Mouse (Mus musculus): ENCODE measurements around the gene Agl. TPM values are rescaled to one million over a fixed set of nuclear protein-coding genes. Genes with fewer than 3 reads are reported as not detected.

The Agl gene
- polyA plus RNA-seq (2015; fragmentation: Nextera tagmentation; extraction: Ambion mirVana) = 13.9 and 15.0 TPM in 2 replicates

- Histone ChIP-seq H3K9me3 (no peaks in the 10 kb centered on the region), H3K27ac (replicated peaks) (peak within 1 kb of the TSS; percentile 91), H3K4me3 (peak within 1 kb of the TSS; percentile 84), H3K4me1 (replicated peaks) (peaks cover 19% of the 10 kb centered on the region), H3K4me2 (peak within 1 kb of the TSS; percentile 80), H3K27me3 (no peaks in the 10 kb centered on the region), H3K36me3 (no peaks in the 10 kb centered on the region), H3K9ac (peak within 1 kb of the TSS; percentile 70)
- under 1% methylated on average over 56 of the region's 57 CpGs for WGBS
- peak; percentile 100 for ATAC-seq (ENCODE audit: low FRiP score, low read depth)
These were observed at the start of gene Agl for GRCm38 (mm10) chr3:116807811-116808506. Gene Agl, minus strand, starts transcription at chr3:116808166.

GRCm38 (mm10) chr3:116857611-116858010 is 49.6 kb upstream of the Agl start:
- 87% methylated on average over 6 of the region's 6 CpGs for WGBS
- Histone ChIP-seq H3K27me3 (no peaks in the 10 kb centered on the region), H3K27ac (replicated peaks) (no peak overlapping the region), H3K9ac (no peak overlapping the region), H3K4me1 (replicated peaks) (peaks cover 4% of the 10 kb centered on the region; the same call in 1 of the 2 replicates), H3K4me3 (no peak overlapping the region), H3K36me3 (no peaks in the 10 kb centered on the region), H3K4me2 (no peak overlapping the region), H3K9me3 (no peaks in the 10 kb centered on the region)
- ATAC-seq (ENCODE audit: low FRiP score, low read depth) = no peak

DNA sequence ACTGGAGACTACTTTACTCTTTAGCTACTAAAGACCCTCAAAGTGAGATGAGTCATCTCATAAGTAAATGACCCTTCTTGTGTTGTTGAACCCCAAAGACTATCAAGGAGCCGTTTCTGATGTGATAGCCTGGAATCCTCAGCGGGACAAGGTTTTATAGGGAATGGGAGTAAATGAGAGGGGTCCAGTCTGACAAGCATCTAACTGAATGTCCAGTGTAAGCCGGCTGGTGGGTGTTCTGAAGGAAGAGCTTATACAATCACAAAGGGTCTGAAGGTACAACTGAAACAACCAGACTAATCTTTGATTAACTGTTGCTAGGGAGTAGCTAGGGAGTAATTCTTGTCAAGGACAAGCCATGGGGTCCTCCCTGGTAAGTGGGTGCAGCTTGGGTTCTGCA is 44.5 kb upstream of the Agl start:
- Histone ChIP-seq H3K27me3 (no peaks in the 10 kb centered on the region), H3K9me3 (no peaks in the 10 kb centered on the region), H3K9ac (no peak overlapping the region), H3K36me3 (no peaks in the 10 kb centered on the region), H3K4me2 (no peak overlapping the region), H3K27ac (replicated peaks) (no peak overlapping the region), H3K4me1 (replicated peaks) (no peaks in the 10 kb centered on the region), H3K4me3 (no peak overlapping the region)
- 96% methylated on average over 3 of the region's 3 CpGs for WGBS
- no peak for ATAC-seq (ENCODE audit: low FRiP score, low read depth)

- Histone ChIP-seq H3K36me3 (no peaks in the 10 kb centered on the region), H3K9me3 (no peaks in the 10 kb centered on the region), H3K9ac (no peak overlapping the region), H3K4me2 (no peak overlapping the region), H3K27me3 (no peaks in the 10 kb centered on the region), H3K27ac (replicated peaks) (no peak overlapping the region), H3K4me1 (replicated peaks) (no peaks in the 10 kb centered on the region), H3K4me3 (no peak overlapping the region)
- ATAC-seq (ENCODE audit: low FRiP score, low read depth) = no peak
- WGBS = 88% methylated on average over 1 of the region's 1 CpGs
These were observed 42.4 kb upstream of the Agl start for GRCm38 (mm10) chr3:116850376-116850775.

- Histone ChIP-seq H3K4me1 (replicated peaks) (no peaks in the 10 kb centered on the region), H3K27ac (replicated peaks) (no peak overlapping the region), H3K27me3 (no peaks in the 10 kb centered on the region), H3K4me2 (no peak overlapping the region), H3K4me3 (no peak overlapping the region), H3K9me3 (no peaks in the 10 kb centered on the region), H3K36me3 (no peaks in the 10 kb centered on the region), H3K9ac (no peak overlapping the region)
- whole genome bisulfite sequencing = 82% methylated on average over 4 of the region's 4 CpGs
- ATAC-seq (ENCODE audit: low FRiP score, low read depth) = no peak
These were observed 41.0 kb upstream of the Agl start for GRCm38 (mm10) chr3:116848936-116849335.

GRCm38 (mm10) chr3:116848099-116848498 is 40.1 kb upstream of the Agl start:
- 94% methylated on average over 1 of the region's 1 CpGs for WGBS

GRCm38 (mm10) chr3:116846084-116846483 is 38.1 kb upstream of the Agl start:
- ATAC-seq (ENCODE audit: low FRiP score, low read depth) = no peak
- Histone ChIP-seq H3K4me1 (replicated peaks) (no peaks in the 10 kb centered on the region), H3K27ac (replicated peaks) (no peak overlapping the region), H3K27me3 (no peaks in the 10 kb centered on the region), H3K9ac (no peak overlapping the region), H3K36me3 (no peaks in the 10 kb centered on the region), H3K4me2 (no peak overlapping the region), H3K9me3 (no peaks in the 10 kb centered on the region), H3K4me3 (no peak overlapping the region)
- 92% methylated on average over 4 of the region's 4 CpGs for WGBS

More at GRCm38 (mm10) chr3:116848099-116848498, 40.1 kb upstream of the Agl start:
- H3K4me2 ChIP-seq = no peak overlapping the region
- H3K4me1 ChIP-seq (replicated peaks) = no peaks in the 10 kb centered on the region
- no peaks in the 10 kb centered on the region for H3K36me3 ChIP-seq
- no peak overlapping the region for H3K4me3 ChIP-seq
- no peak overlapping the region for H3K9ac ChIP-seq
- ATAC-seq (ENCODE audit: low FRiP score, low read depth) = no peak
- no peaks in the 10 kb centered on the region for H3K9me3 ChIP-seq
- H3K27ac ChIP-seq (replicated peaks) = no peak overlapping the region
- H3K27me3 ChIP-seq = no peaks in the 10 kb centered on the region

DNA sequence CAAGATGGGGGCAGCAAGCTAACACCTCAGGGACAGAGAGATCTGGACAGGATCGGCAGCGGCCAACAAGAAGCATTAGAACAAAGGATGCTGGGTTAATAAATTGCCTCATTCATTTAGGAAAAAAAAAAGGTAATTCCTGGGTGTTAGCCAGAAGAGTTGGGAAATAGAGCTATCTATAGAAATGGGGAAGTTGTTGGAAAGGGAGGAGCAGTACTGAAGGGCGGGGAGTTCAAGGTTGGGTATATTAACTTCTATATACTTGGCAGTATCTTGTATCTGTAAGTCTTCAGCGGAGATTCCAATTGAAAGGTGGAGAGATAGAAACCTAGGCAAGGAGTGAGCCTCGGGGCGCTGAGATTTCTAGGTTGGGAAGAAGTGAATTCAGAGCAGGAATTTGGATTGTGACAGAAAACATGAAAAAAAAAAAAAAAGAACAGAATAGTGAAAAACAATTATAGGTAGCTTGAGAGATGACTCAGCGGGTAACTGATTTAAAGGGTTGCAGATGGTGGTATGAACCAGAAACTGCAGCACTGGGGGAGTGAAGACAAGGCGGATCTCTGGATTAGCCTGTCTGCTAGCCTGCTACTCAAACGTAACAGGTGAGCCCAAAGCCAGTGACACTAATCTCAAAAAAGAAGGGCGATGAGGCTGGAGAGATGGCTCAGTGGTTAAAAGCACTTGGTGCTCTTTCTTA is 37.1 kb upstream of the Agl start:
- no peaks in the 10 kb centered on the region for H3K9me3 ChIP-seq
- no peak overlapping the region for H3K4me2 ChIP-seq
- no peaks in the 10 kb centered on the region for H3K36me3 ChIP-seq
- whole genome bisulfite sequencing = 90% methylated on average over 10 of the region's 10 CpGs
- no peak for ATAC-seq (ENCODE audit: low FRiP score, low read depth)
- H3K9ac ChIP-seq = no peak overlapping the region
- H3K4me3 ChIP-seq = no peak overlapping the region
- no peak overlapping the region for H3K27ac ChIP-seq (replicated peaks)
- H3K27me3 ChIP-seq = no peaks in the 10 kb centered on the region
- no peaks in the 10 kb centered on the region for H3K4me1 ChIP-seq (replicated peaks)

DNA sequence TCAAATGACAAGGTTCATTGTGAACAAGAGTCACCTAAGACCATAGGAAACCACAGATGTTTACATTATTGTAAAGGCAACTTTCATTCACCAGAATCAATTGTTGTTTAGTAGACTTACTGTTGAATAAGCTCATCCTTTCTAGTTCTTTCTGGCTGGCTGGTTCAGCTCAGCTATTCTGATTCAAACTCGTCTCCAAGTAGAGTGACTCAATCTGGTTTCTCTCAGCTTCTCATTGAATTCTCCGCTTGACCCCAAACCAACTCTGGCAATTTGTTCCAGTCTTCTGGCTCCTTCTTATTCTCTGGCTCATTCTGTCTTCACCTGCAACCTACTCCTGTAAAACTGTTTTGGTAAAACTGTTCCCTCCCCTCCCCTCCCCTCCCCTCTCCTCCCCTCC is 33.3 kb upstream of the Agl start:
- no peak overlapping the region for H3K27ac ChIP-seq (replicated peaks)
- H3K4me1 ChIP-seq (replicated peaks) = no peaks in the 10 kb centered on the region
- H3K9ac ChIP-seq = no peak overlapping the region
- no peaks in the 10 kb centered on the region for H3K36me3 ChIP-seq
- no peak overlapping the region for H3K4me3 ChIP-seq
- ATAC-seq (ENCODE audit: low FRiP score, low read depth) = no peak
- H3K27me3 ChIP-seq = no peaks in the 10 kb centered on the region
- H3K4me2 ChIP-seq = no peak overlapping the region
- no peaks in the 10 kb centered on the region for H3K9me3 ChIP-seq
- WGBS = 69% methylated on average over 2 of the region's 2 CpGs

DNA sequence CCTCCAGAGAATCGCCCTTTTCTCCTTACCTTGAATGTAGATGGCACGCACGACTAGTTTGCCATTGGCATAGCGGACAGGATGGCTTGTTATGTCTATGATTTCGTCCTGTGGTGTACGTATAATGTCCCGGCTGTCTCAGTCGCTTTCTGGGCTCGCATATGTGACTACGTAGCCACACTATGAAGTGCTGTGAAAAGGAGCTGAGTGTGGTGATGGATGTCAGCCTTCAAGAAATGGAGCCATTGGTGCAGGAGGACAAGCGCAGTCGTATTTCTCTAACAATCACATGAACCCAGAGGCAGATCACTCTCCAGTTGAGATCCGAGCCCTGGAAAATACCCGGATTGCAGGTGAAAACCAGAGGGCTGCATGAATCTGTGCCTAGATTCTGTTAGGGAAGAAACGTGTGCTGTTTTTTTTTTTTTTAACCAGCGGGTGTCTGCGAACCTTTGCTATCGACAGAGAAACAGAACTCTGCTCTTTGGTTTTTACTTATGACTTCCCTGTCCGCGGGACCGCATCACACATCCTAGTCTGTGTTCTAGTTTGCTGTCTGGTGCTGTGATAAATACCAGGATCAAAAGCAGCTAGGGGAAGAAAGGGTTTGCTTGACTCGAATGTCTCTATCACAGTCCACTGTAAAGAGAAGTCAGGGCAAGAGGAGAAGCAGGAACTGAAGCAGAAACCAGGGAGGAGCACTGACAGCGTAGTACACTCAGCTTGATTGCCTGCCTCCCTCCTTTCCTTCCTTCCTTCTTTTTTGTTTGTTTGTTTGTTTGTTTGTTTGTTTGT is 28.9 kb upstream of the Agl start:
- ATAC-seq (ENCODE audit: low FRiP score, low read depth) = no peak
- H3K9me3 ChIP-seq = no peaks in the 10 kb centered on the region
- no peak overlapping the region for H3K4me3 ChIP-seq
- H3K4me1 ChIP-seq (replicated peaks) = no peaks in the 10 kb centered on the region
- H3K27ac ChIP-seq (replicated peaks) = no peak overlapping the region
- 82% methylated on average over 23 of the region's 23 CpGs for WGBS
- H3K4me2 ChIP-seq = no peak overlapping the region
- H3K9ac ChIP-seq = no peak overlapping the region
- no peaks in the 10 kb centered on the region for H3K27me3 ChIP-seq
- no peaks in the 10 kb centered on the region for H3K36me3 ChIP-seq

DNA sequence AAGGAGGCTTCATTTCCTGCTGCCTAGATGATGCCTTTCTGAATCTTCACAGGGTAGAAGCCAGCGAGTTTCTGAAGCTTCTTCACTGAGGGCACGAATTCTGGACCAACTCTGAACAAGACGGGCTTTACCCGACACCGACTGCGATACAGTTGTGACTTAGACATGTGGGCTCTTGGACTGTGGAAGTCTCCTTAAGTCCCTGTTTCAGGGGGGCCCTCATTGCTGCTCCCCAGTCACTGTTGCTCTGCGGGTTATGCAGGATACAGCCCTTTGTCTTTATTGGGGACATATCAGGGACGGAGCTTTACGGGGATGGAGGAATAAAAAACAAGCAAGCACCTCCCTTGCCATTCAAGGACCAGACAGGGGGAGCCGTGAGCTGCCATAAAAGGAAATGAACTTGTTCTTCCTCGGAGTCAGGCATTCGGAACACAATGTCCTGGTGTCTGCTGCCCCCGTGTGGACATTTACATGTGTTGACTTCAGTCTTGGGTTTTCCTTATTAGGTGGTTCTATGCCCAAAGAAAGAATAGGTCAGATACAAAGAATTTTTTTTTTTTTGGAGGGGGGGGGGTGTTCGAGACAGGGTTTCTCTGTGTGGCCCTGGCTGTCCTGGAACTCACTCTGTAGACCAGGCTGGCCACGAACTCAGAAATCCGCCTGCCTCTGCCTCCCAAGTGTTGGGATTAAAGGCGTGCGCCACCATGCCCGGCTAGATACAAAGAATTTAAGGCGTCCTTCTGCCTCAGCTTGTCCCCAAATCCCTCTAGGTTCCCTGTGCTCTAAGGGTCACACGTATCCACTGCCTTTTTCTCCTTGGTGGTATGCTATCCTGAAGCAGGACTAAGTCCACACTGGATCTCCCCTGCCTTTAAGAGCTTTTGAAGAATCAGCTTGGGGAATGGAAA is 28.1 kb upstream of the Agl start:
- H3K4me1 ChIP-seq (replicated peaks) = no peaks in the 10 kb centered on the region
- H3K27me3 ChIP-seq = no peaks in the 10 kb centered on the region
- H3K4me3 ChIP-seq = peak overlapping the region; percentile 42
- no peaks in the 10 kb centered on the region for H3K36me3 ChIP-seq
- peak; percentile 90 for ATAC-seq (ENCODE audit: low FRiP score, low read depth)
- peak overlapping the region; percentile 70 for H3K4me2 ChIP-seq
- H3K27ac ChIP-seq (replicated peaks) = peak overlapping the region; percentile 44; the same call in 1 of the 2 replicates
- peak overlapping the region; percentile 59 for H3K9ac ChIP-seq
- no peaks in the 10 kb centered on the region for H3K9me3 ChIP-seq
- WGBS = 23% methylated on average over 21 of the region's 21 CpGs

Measured in hindbrain, embryonic 15.5 days (tissue).